Mouse (Mus musculus) layer of hippocampus, adult 2 months (tissue): Measurements from ENCODE around the gene Mblac2. TPM values are rescaled to one million over a fixed set of nuclear protein-coding genes. Genes with fewer than 3 reads are reported as not detected.
"Not testable (repeated sequence)": the region's sequence is repeated elsewhere in the genome, so short reads cannot be mapped to it uniquely, and the experiment has no call there.

Experiments used
- DNase-seq, 2 experiments: peaks; one replicate each; pipeline ENCODE4 v3.0.0; 2022; ENCODE audit warnings: low spot score in 2 of 2
- H3K27ac ChIP-seq: fragments of 200-600 bp; 2 replicates; pipeline ENCODE4 v1.8.1; 2022
- H3K4me3 ChIP-seq: fragments of 200-600 bp; 2 replicates; pipeline ENCODE4 v1.8.1; 2022; ENCODE audit warnings: mild to moderate bottlenecking
- CTCF ChIP-seq: fragments of 200-600 bp; conservative IDR thresholded peaks from 2 replicates; pipeline ENCODE4 v1.8.1; 2022; ENCODE audit warnings: antibody characterized with exemption, mild to moderate bottlenecking, moderate library complexity
- total RNA-seq, 2 experiments: library from RNA; stranded (reverse); gene quantifications; 2 replicates each; pipeline ENCODE4 v1.2.3; 2021

Mblac2 gene
- total RNA-seq, 2 experiments from 2014 or later: 20.2 to 21.6 TPM

- no peak for TF ChIP-seq CTCF
- H3K27ac ChIP-seq: no peak overlapping the region
- no peak for DNase-seq
- H3K4me3 ChIP-seq: no peak overlapping the region
These were observed 7.5 kb upstream of the Mblac2 start for GRCm38 (mm10) chr13:81703621-81704020.

- H3K4me3 ChIP-seq: no peak overlapping the region
- no peak for DNase-seq
- H3K27ac ChIP-seq: peak overlapping the region; percentile 52; the same call in 1 of the 2 replicates
- TF ChIP-seq CTCF: peak; percentile 30
These were observed 4.8 kb upstream of the Mblac2 start for GRCm38 (mm10) chr13:81706311-81706710.

GRCm38 (mm10) chr13:81709805-81710204 lies 1.3 kb upstream of the Mblac2 start:
- peak overlapping the region; percentile 97 for H3K4me3 ChIP-seq
- no peak for TF ChIP-seq CTCF
- no peak for DNase-seq
- no peak overlapping the region for H3K27ac ChIP-seq

GRCm38 (mm10) chr13:81710266-81710665 lies 875 bp upstream of the Mblac2 start:
- DNase-seq: no peak
- TF ChIP-seq CTCF: no peak
- peak overlapping the region; percentile 97 for H3K4me3 ChIP-seq
- peak overlapping the region; percentile 98 for H3K27ac ChIP-seq

- TF ChIP-seq CTCF: no peak
These were observed 618 bp downstream of the Mblac2 start for GRCm38 (mm10) chr13:81711546-81712371.

GRCm38 (mm10) chr13:81713896-81714295 lies 2.8 kb downstream of the Mblac2 start:
- H3K27ac ChIP-seq: no peak overlapping the region
- no peak for DNase-seq
- no peak for TF ChIP-seq CTCF
- no peak overlapping the region for H3K4me3 ChIP-seq

More at GRCm38 (mm10) chr13:81711546-81712371, 618 bp downstream of the Mblac2 start:
- Histone ChIP-seq H3K4me3 (peak overlapping the region; percentile 97), H3K27ac (peak overlapping the region; percentile 98)
- peak; percentile 18 to 37 for DNase-seq

- not testable (repeated sequence) for H3K27ac ChIP-seq, H3K4me3 ChIP-seq, DNase-seq
These were observed 17.0 kb downstream of the Mblac2 start for GRCm38 (mm10) chr13:81728141-81728540.

GRCm38 (mm10) chr13:81729102-81729501 lies 18.0 kb downstream of the Mblac2 start:
- no peak for TF ChIP-seq CTCF
- Histone ChIP-seq H3K27ac (no peak overlapping the region), H3K4me3 (no peak overlapping the region)
- no peak for DNase-seq

GRCm38 (mm10) chr13:81730362-81730761 lies 19.2 kb downstream of the Mblac2 start:
- no peak for DNase-seq
- Histone ChIP-seq H3K27ac (no peak overlapping the region), H3K4me3 (no peak overlapping the region)
- no peak for TF ChIP-seq CTCF

- DNase-seq: no peak
- Histone ChIP-seq H3K27ac (no peak overlapping the region), H3K4me3 (no peak overlapping the region)
- TF ChIP-seq CTCF: no peak
These were observed 25.5 kb downstream of the Mblac2 start for GRCm38 (mm10) chr13:81736606-81737005.

- TF ChIP-seq CTCF: no peak
- Histone ChIP-seq H3K27ac (no peak overlapping the region), H3K4me3 (no peak overlapping the region)
- no peak for DNase-seq
These were observed 29.8 kb downstream of the Mblac2 start for GRCm38 (mm10) chr13:81740898-81741297.

GRCm38 (mm10) chr13:81743391-81744091 lies 32.4 kb downstream of the Mblac2 start:
- no peak for TF ChIP-seq CTCF
- Histone ChIP-seq H3K4me3 (no peak overlapping the region), H3K27ac (no peak overlapping the region)
- no peak for DNase-seq

- TF ChIP-seq CTCF: no peak
- Histone ChIP-seq H3K27ac (no peak overlapping the region), H3K4me3 (no peak overlapping the region)
These were observed 32.9 kb downstream of the Mblac2 start for GRCm38 (mm10) chr13:81744092-81744396.

GRCm38 (mm10) chr13:81754878-81755277 lies 43.7 kb downstream of the Mblac2 start:
- Histone ChIP-seq H3K27ac (no peak overlapping the region), H3K4me3 (no peak overlapping the region)
- no peak for DNase-seq
- TF ChIP-seq CTCF: no peak

More at GRCm38 (mm10) chr13:81744092-81744396, 32.9 kb downstream of the Mblac2 start:
- no peak for DNase-seq
